Mouse (Mus musculus): Measurements from ENCODE around the gene Crip1. TPM values are rescaled to one million over a fixed set of nuclear protein-coding genes. Genes with fewer than 3 reads are reported as not detected.

The Crip1 gene
- total RNA-seq (2012; rRNA removed) (419 and 438 TPM in 2 replicates), polyA plus RNA-seq (2012; ENCODE audit: insufficient read depth in 1 of 2, insufficient read length in 2 of 2, low read depth in 1 of 2, low replicate concordance in 2 of 2, missing spikeins in 1 of 2) (100 to 1,000 TPM in 1 of 2 experiments, not detected in 1; 282 TPM)

GRCm38 (mm10) chr12:113146112-113147057, at the start of gene Crip1:
TSS of gene Crip1 (plus strand) at chr12:113146316.
- no peaks in the 10 kb centered on the region for H3K27me3 ChIP-seq (ENCODE audit: control insufficient read depth in 1 of 2, insufficient read depth in 2 of 2, low read length in 2 of 2)
- 0 out of 2 replicates have a peak, but pooled peaks have one; percentile 59 for TF ChIP-seq MXI1 (IDR thresholded peaks at IDR 0.05; ENCODE audit: low read depth, low read length)
- peak in 1 of 3 experiments; percentile 100; a peak in 2 of 6 replicates for TF ChIP-seq CTCF (IDR thresholded peaks at IDR 0.05 in 2 of 3, conservative IDR thresholded peaks at IDR 0.05 in 1 of 3; ENCODE audit: control insufficient read depth in 1 of 3, insufficient read depth in 1 of 3, low read depth in 2 of 3, low read length in 3 of 3, poor library complexity in 1 of 3, severe bottlenecking in 1 of 3)
- TF ChIP-seq ZNF384 (IDR thresholded peaks at IDR 0.05; ENCODE audit: low read depth, low read length) = no peak
- 0 out of 2 replicates have a peak, but pooled peaks have one; percentile 37 for TF ChIP-seq TBP (IDR thresholded peaks at IDR 0.05; ENCODE audit: low read depth, low read length)
- peak in 1 of 2 experiments; percentile 32; a peak in 1 of 4 replicates for TF ChIP-seq POLR2A (IDR thresholded peaks at IDR 0.05; ENCODE audit: control insufficient read depth in 1 of 2, insufficient read depth in 1 of 2, low read depth in 1 of 2, low read length in 2 of 2, poor library complexity in 1 of 2)
- 0 out of 2 replicates have a peak, but pooled peaks cover 2% of the 10 kb centered on the region for H3K79me2 ChIP-seq (ENCODE audit: control insufficient read depth, insufficient read depth, low read length, poor library complexity)
- no peak within 1 kb of the TSS for H3K4me3 ChIP-seq (ENCODE audit: control insufficient read depth in 1 of 2, insufficient read depth in 1 of 2, low read depth in 2 of 2, low read length in 2 of 2)
- H3K27ac ChIP-seq (ENCODE audit: control insufficient read depth, low read depth, low read length) = no peak within 1 kb of the TSS
- peaks cover 0 to 13% of the 10 kb centered on the region in 2 experiments; a peak in 2 of 4 replicates for H3K36me3 ChIP-seq (ENCODE audit: control insufficient read depth in 1 of 2, insufficient read depth in 2 of 2, low read length in 2 of 2)
- peaks cover 12 to 32% of the 10 kb centered on the region in 2 experiments for H3K4me1 ChIP-seq (ENCODE audit: control insufficient read depth in 1 of 2, insufficient read depth in 2 of 2, low read length in 2 of 2)
- no peaks in the 10 kb centered on the region for H3K9me3 ChIP-seq (replicated peaks; ENCODE audit: insufficient read depth, low read length)
- peak; percentile 92 for DNase-seq (ENCODE audit: low read depth, low spot score)
- no peak within 1 kb of the TSS for H3K9ac ChIP-seq (ENCODE audit: control insufficient read depth, low read depth, low read length, poor library complexity, severe bottlenecking)

GRCm38 (mm10) chr12:113097040-113097439, 49.1 kb upstream of the Crip1 start:
- Histone ChIP-seq H3K4me3 (ENCODE audit: control insufficient read depth in 1 of 2, insufficient read depth in 1 of 2, low read depth in 2 of 2, low read length in 2 of 2) (peak overlapping the region in 1 of 2 experiments; percentile 97; a peak in 1 of 4 replicates), H3K4me1 (ENCODE audit: control insufficient read depth in 1 of 2, insufficient read depth in 2 of 2, low read length in 2 of 2) (peaks cover 11 to 29% of the 10 kb centered on the region in 2 experiments; a peak in 3 of 4 replicates), H3K9me3 (replicated peaks; ENCODE audit: insufficient read depth, low read length) (no peaks in the 10 kb centered on the region), H3K36me3 (ENCODE audit: control insufficient read depth in 1 of 2, insufficient read depth in 2 of 2, low read length in 2 of 2) (peaks cover under 1 to 18% of the 10 kb centered on the region in 2 experiments; a peak in 3 of 4 replicates), H3K27ac (ENCODE audit: control insufficient read depth, low read depth, low read length) (no peak overlapping the region), H3K79me2 (ENCODE audit: control insufficient read depth, insufficient read depth, low read length, poor library complexity) (peaks cover 41% of the 10 kb centered on the region), H3K27me3 (ENCODE audit: control insufficient read depth in 1 of 2, insufficient read depth in 2 of 2, low read length in 2 of 2) (peaks cover 2 to 4% of the 10 kb centered on the region in 2 experiments; a peak in 1 of 4 replicates), H3K9ac (ENCODE audit: control insufficient read depth, low read depth, low read length, poor library complexity, severe bottlenecking) (no peak overlapping the region)
- peak; percentile 58 for DNase-seq (ENCODE audit: low read depth, low spot score)
- TF ChIP-seq EP300 (IDR thresholded peaks at IDR 0.05; ENCODE audit: low read depth in 1 of 2, low read length in 2 of 2) (no peak), CTCF (IDR thresholded peaks at IDR 0.05 in 2 of 3, conservative IDR thresholded peaks at IDR 0.05 in 1 of 3; ENCODE audit: control insufficient read depth in 1 of 3, insufficient read depth in 1 of 3, low read depth in 2 of 3, low read length in 3 of 3, poor library complexity in 1 of 3, severe bottlenecking in 1 of 3) (no peak), TCF12 (IDR thresholded peaks at IDR 0.05; ENCODE audit: low read depth, low read length) (no peak), POLR2A (IDR thresholded peaks at IDR 0.05; ENCODE audit: control insufficient read depth in 1 of 2, insufficient read depth in 1 of 2, low read depth in 1 of 2, low read length in 2 of 2, poor library complexity in 1 of 2) (no peak), USF1 (IDR thresholded peaks at IDR 0.05; ENCODE audit: low read depth, low read length) (no peak), GATA1 (IDR thresholded peaks at IDR 0.05; ENCODE audit: low read depth, low read length) (no peak), MYC (IDR thresholded peaks at IDR 0.05; ENCODE audit: low read depth, low read length) (no peak), MAX (IDR thresholded peaks at IDR 0.05; ENCODE audit: low read length) (no peak)
